Comparison of ENCODE assay signal across 8 mouse cellular contexts in the genomic region with DNA sequence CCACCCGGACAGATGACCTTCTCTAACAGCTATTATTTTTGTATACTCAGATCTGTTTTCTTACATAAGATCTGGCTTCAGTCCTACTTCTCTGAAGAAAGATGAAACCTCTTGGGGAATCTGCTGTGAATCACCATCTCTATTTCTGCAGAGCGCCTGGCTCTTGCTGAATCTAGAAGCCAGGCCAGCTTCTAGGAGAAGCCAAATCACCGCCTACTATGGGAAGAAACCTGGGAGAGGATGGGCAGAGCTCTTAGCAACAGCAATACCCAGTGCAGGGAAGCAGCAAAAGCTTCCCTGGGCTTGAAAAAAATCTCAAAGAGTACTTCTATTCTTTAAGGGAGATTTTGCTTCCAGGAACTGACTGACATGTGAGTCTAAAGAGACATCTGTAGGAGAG.
A peak's percentile ranks its signal among the peaks of the same experiment; 100 is the strongest.
DNase-seq lines count a peak whose midpoint lies in the region; ATAC-seq lines count a peak whose summit lies in the region.

No protein-coding gene starts in this region.

- peak; percentile 2 for DNase-seq in cerebellum, adult 11 months
- no peak for DNase-seq in cerebellum, postnatal 4 days (ENCODE audit: low spot score in 2 of 2)
- DNase-seq in MN1 (ENCODE audit: low spot score) = peak; percentile 71
- peak; percentile 37 to 64 for DNase-seq in frontal cortex, postnatal 10 days (ENCODE audit: low spot score in 2 of 2)
- peak; percentile 85 for DNase-seq in layer of hippocampus, adult 9-11 months
- DNase-seq in skeletal muscle tissue, adult 2 months (ENCODE audit: low read depth, low spot score) = peak; percentile 89
- no peak for DNase-seq in spleen, postnatal 4 days (ENCODE audit: low spot score in 2 of 2)

- ATAC-seq in activated CD4-positive, CD25-positive, alpha-beta regulatory T cell, adult 4 months = no peak

Comparison
In these comparisons a context has a peak if more than half of its experiments do, and no peak if none do; other contexts are left out.
1. DNase-seq: peak in cerebellum, adult 11 months (single experiment), MN1 (single experiment), frontal cortex, postnatal 10 days (2 of 2), layer of hippocampus, adult 9-11 months (single experiment) and skeletal muscle tissue, adult 2 months (single experiment); none in cerebellum, postnatal 4 days (0 of 2) and spleen, postnatal 4 days (0 of 2).